Mouse (Mus musculus): ENCODE measurements around the gene Gm10118.

- TF ChIP-seq CTCF (IDR thresholded peaks at IDR 0.05; ENCODE audit: control insufficient read depth, insufficient read depth, insufficient replicate concordance, low read depth, low read length) (no peak), POLR2A (IDR thresholded peaks at IDR 0.05; ENCODE audit: control insufficient read depth, low read depth, low read length) (no peak)
Observed at GRCm38 (mm10) chr10:63908878-63909277, 18.4 kb downstream of the Gm10118 start.

All from testis, adult 2 months (tissue).